Mouse (Mus musculus) G1E (cell line): ENCODE measurements around the gene Syn3.

ENCODE experiments used
- CTCF ChIP-seq: IDR thresholded peaks from 2 replicates; pipeline ENCODE4 v1.5.1; 2012; ENCODE audit warnings: low read depth, low read length, inconsistent platforms, mixed read lengths
- GATA1 ChIP-seq: IDR thresholded peaks from 2 replicates; pipeline ENCODE4 v1.6.1; 2012; ENCODE audit warnings: borderline replicate concordance, low read length, inconsistent platforms, mixed read lengths
- GATA2 ChIP-seq: IDR thresholded peaks from 2 replicates; pipeline ENCODE4 v1.6.1; 2012; ENCODE audit warnings: low read depth, low read length, inconsistent platforms, borderline replicate concordance

DNA sequence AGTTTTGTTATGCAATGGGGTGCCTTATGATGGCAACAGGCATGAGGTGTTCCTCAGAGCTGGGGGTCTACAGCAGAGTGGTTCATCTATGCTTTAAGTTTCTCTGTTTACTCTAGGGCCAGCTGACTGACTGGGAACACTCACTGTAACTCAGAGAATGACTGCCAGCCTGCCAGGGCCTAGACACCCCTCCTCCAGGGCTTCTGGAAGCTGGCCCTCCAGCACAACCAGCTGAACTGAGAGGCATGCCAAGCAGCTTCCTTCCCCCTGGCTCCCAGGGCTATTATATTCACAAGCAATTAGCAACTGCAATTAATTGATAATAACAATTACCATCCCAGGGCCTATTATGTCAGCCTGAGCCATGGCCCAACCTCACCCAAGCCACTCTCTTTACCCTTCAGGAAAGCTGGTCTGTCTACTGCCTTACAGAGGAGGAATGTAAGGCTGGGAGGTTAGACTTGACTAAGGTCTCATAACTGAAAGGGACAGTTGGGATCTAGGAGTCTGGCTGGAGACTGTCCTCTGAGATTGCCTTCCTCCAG lies 41.0 kb downstream of the Syn3 start:
- TF ChIP-seq GATA1: no peak
- no peak for TF ChIP-seq GATA2
- no peak for TF ChIP-seq CTCF
